Mouse (Mus musculus) ovary, adult 18-20 months (tissue): ENCODE results near the gene Tbl2.

Source experiments
- DNase-seq: peaks from one replicate; pipeline ENCODE4 v3.0.0; 2022; ENCODE audit warnings: low spot score, mixed read lengths

The Tbl2 gene

GRCm38 (mm10) chr5:135149820-135150178, 342 bp downstream of the Tbl2 start:
- no peak for DNase-seq

GRCm38 (mm10) chr5:135156496-135156895, 7.0 kb downstream of the Tbl2 start:
- no peak for DNase-seq

GRCm38 (mm10) chr5:135161221-135161620, 11.8 kb downstream of the Tbl2 start:
- peak; percentile 49 for DNase-seq

- no peak for DNase-seq
These were observed 12.2 kb downstream of the Tbl2 start for GRCm38 (mm10) chr5:135161650-135162049.

- DNase-seq = no peak
These were observed 12.9 kb downstream of the Tbl2 start for GRCm38 (mm10) chr5:135162361-135162760.

GRCm38 (mm10) chr5:135162821-135163220, 13.4 kb downstream of the Tbl2 start:
- no peak for DNase-seq

- DNase-seq = no peak
These were observed 17.5 kb downstream of the Tbl2 start for GRCm38 (mm10) chr5:135166909-135167308.

GRCm38 (mm10) chr5:135167469-135167868, 18.0 kb downstream of the Tbl2 start:
- DNase-seq = no peak

- DNase-seq = peak; percentile 97
These were observed 18.9 kb downstream of the Tbl2 start, which contains the start of gene Bcl7b for GRCm38 (mm10) chr5:135168063-135169062. Gene Bcl7b (plus strand): TSS chr5:135168283.

- no peak for DNase-seq
These were observed 20.0 kb downstream of the Tbl2 start for GRCm38 (mm10) chr5:135169479-135169878.

- no peak for DNase-seq
These were observed 22.3 kb downstream of the Tbl2 start for GRCm38 (mm10) chr5:135171688-135172220.

- DNase-seq = no peak
These were observed 23.5 kb downstream of the Tbl2 start for GRCm38 (mm10) chr5:135172986-135173385.

- DNase-seq = no peak
These were observed 25.6 kb downstream of the Tbl2 start for GRCm38 (mm10) chr5:135175086-135175485.

- no peak for DNase-seq
These were observed 29.1 kb downstream of the Tbl2 start for GRCm38 (mm10) chr5:135178523-135178922.

- DNase-seq = no peak
These were observed 29.5 kb downstream of the Tbl2 start for GRCm38 (mm10) chr5:135178996-135179395.

- no peak for DNase-seq
These were observed 30.2 kb downstream of the Tbl2 start for GRCm38 (mm10) chr5:135179616-135180015.

GRCm38 (mm10) chr5:135180796-135181195, 31.3 kb downstream of the Tbl2 start:
- DNase-seq = no peak

- DNase-seq = no peak
These were observed 32.3 kb downstream of the Tbl2 start for GRCm38 (mm10) chr5:135181776-135182175.

GRCm38 (mm10) chr5:135183131-135183861, 33.8 kb downstream of the Tbl2 start:
- no peak for DNase-seq

- DNase-seq = no peak
These were observed 35.6 kb downstream of the Tbl2 start for GRCm38 (mm10) chr5:135185016-135185415.

GRCm38 (mm10) chr5:135185596-135185995, 36.1 kb downstream of the Tbl2 start:
- DNase-seq = no peak

- DNase-seq = no peak
These were observed 36.8 kb downstream of the Tbl2 start for GRCm38 (mm10) chr5:135186231-135186620.
